ENCODE assay signal across 14 mouse cellular contexts in the genomic region with DNA sequence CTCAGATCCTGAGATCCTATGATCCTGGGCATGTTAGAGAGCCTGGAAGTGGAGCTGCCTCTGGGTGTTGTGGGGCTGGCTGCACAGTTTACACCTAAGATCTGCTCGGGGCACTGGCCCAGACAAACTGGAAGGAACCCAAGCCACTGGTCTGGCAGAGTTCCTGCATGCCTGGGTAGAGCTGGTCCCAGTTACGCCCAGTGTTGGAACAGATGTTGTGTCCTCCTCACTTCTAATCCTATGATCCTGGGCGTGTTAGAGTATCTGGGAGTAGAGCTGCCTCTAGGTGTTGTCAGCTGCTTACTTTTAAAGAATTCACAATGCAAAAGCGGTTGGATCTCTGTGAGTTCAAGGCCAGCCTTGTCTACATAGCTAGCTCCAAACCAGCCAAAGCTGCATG.
A peak's percentile ranks its signal among the peaks of the same experiment; 100 is the strongest.
DNase-seq lines count a peak whose midpoint lies in the region; ATAC-seq and TF ChIP-seq lines count a peak whose summit lies in the region.
"Had no signal": no experiment of that assay in that cellular context is flagged by ENCODE, and none has a peak within 500 bp of the region (broad histone marks: within the 10 kb centered on the region; RNA-seq: fewer than 3 reads in every experiment).

No protein-coding gene starts in this region.

- peaks cover 2% of the 10 kb centered on the region; the same call in 1 of the 2 replicates for H3K4me1 ChIP-seq in liver, adult 2 months (ENCODE audit: control insufficient read depth, insufficient read depth, low read length)
- 0 out of 2 replicates have a peak, but pooled peaks cover 4% of the 10 kb centered on the region for H3K4me1 ChIP-seq in intestine, embryonic 15.5 days (replicated peaks)
- H3K4me1 ChIP-seq: forebrain, embryonic 13.5 days; limb, embryonic 15.5 days; midbrain, embryonic 12.5 days had no signal

- in situ Hi-C loops in Patski (cut with MboI; ENCODE audit: low pct_unique_long_range_greater_than_20kb) = no loop called here

- peak; percentile 83 for ATAC-seq in Patski
- ATAC-seq in intestine, embryonic 15.5 days = peak; percentile 56; the same call in 1 of the 2 replicates
- ATAC-seq: forebrain, embryonic 13.5 days had no signal

- no peak for TF ChIP-seq POLR2A in liver, adult 2 months (IDR thresholded peaks at IDR 0.05; ENCODE audit: extremely low read depth, insufficient read depth, low read length)

- POLR2A ChIA-PET in Patski (lab: Charles Lee) = no interaction called here

- H3K27ac ChIP-seq in liver, adult 2 months (replicated peaks; ENCODE audit: insufficient read depth, low read depth, low read length) = no peak overlapping the region
- H3K27ac ChIP-seq in intestine, embryonic 15.5 days = no peak overlapping the region
- H3K27ac ChIP-seq in left cerebral cortex, adult 2 months = no peak overlapping the region
- H3K27ac ChIP-seq: forebrain, embryonic 13.5 days; heart, embryonic 13.5 days; limb, embryonic 15.5 days; midbrain, embryonic 12.5 days had no signal

- CTCF ChIA-PET in Patski (lab: Charles Lee) = interaction anchor here (1.3 to 1.6 kb wide), 2 partner anchors 16 to 219 kb away, joined by 3 read pairs; no protein-coding TSS in a partner anchor

- H3K36me3 ChIP-seq in liver, adult 2 months (ENCODE audit: control insufficient read depth, insufficient read depth, low read length) = no peaks in the 10 kb centered on the region
- no peaks in the 10 kb centered on the region for H3K36me3 ChIP-seq in intestine, embryonic 15.5 days
- H3K36me3 ChIP-seq: heart, embryonic 13.5 days; limb, embryonic 15.5 days; midbrain, embryonic 12.5 days had no signal

- no peak overlapping the region for H3K4me3 ChIP-seq in liver, adult 2 months (ENCODE audit: insufficient read depth, low read depth, low read length)
- H3K4me3 ChIP-seq in intestine, embryonic 15.5 days (replicated peaks) = no peak overlapping the region
- H3K4me3 ChIP-seq in left cerebral cortex, adult 2 months = no peak overlapping the region
- H3K4me3 ChIP-seq: forebrain, embryonic 13.5 days; heart, embryonic 13.5 days; limb, embryonic 15.5 days; midbrain, embryonic 12.5 days had no signal

- peak; percentile 34 for DNase-seq in liver, adult 2 months (ENCODE audit: extremely low read depth, low read depth, low spot score)
- no peak for DNase-seq in liver
- no peak for DNase-seq in Patski (ENCODE audit: low read depth, low spot score)
- DNase-seq in gastrocnemius, adult 8-10 months (ENCODE audit: low spot score in 2 of 2) = peak; percentile 46 to 47
- DNase-seq in layer of hippocampus, adult 18-20 months (ENCODE audit: low spot score in 2 of 2) = no peak
- no peak for DNase-seq in frontal cortex, postnatal 10 days (ENCODE audit: low spot score in 2 of 2)
- no peak for DNase-seq in left cerebral cortex, adult 2 months (ENCODE audit: extremely low spot score in 1 of 2, low spot score in 2 of 2)
- DNase-seq: cerebellum, adult 8-10 months; kidney, postnatal 10 days had no signal

- intact Hi-C loops in left cerebral cortex, adult 2 months (cut with DNase I) = no loop called here

- H3K4me2 ChIP-seq in intestine, embryonic 15.5 days (replicated peaks) = no peak overlapping the region
- H3K4me2 ChIP-seq: forebrain, embryonic 13.5 days; heart, embryonic 13.5 days; limb, embryonic 15.5 days; midbrain, embryonic 12.5 days had no signal

- 34% methylated on average over 4 of the region's 4 CpGs for WGBS in liver, adult 2 months
- 78% methylated on average over 4 of the region's 4 CpGs for WGBS in intestine, embryonic 15.5 days

- no peak for TF ChIP-seq CTCF in liver, adult 2 months (IDR thresholded peaks at IDR 0.05; ENCODE audit: low read depth, low read length)
- no peak for TF ChIP-seq CTCF in Patski (IDR thresholded peaks at IDR 0.05)
- no peak for TF ChIP-seq CTCF in left cerebral cortex, adult 2 months (IDR thresholded peaks at IDR 0.05)

- H3K79me2 ChIP-seq in liver, adult 2 months (ENCODE audit: control insufficient read depth, insufficient read depth, low read length) = no peaks in the 10 kb centered on the region

- H3K9me3 ChIP-seq in intestine, embryonic 15.5 days = no peaks in the 10 kb centered on the region
- H3K9me3 ChIP-seq: forebrain, embryonic 13.5 days; heart, embryonic 13.5 days; limb, embryonic 15.5 days; midbrain, embryonic 12.5 days had no signal

- no peak overlapping the region for H3K9ac ChIP-seq in liver, adult 2 months (ENCODE audit: low read depth, low read length)
- no peak overlapping the region for H3K9ac ChIP-seq in intestine, embryonic 15.5 days
- H3K9ac ChIP-seq: forebrain, embryonic 13.5 days; heart, embryonic 13.5 days; limb, embryonic 15.5 days; midbrain, embryonic 12.5 days had no signal

- H3K27me3 ChIP-seq in liver, adult 2 months (ENCODE audit: control insufficient read depth, insufficient read depth, low read length) = 0 out of 2 replicates have a peak, but pooled peaks cover 2% of the 10 kb centered on the region
- H3K27me3 ChIP-seq in Patski = no peaks in the 10 kb centered on the region
- no peaks in the 10 kb centered on the region for H3K27me3 ChIP-seq in intestine, embryonic 15.5 days (replicated peaks)
- H3K27me3 ChIP-seq: forebrain, embryonic 13.5 days; heart, embryonic 13.5 days; limb, embryonic 15.5 days; midbrain, embryonic 12.5 days had no signal

Comparison
In these comparisons a context has a peak if more than half of its experiments do, and no peak if none do; other contexts are left out.
1. DNase-seq: peak in liver, adult 2 months (single experiment) and gastrocnemius, adult 8-10 months (2 of 2); none in liver (single experiment), Patski (single experiment), layer of hippocampus, adult 18-20 months (0 of 2), frontal cortex, postnatal 10 days (0 of 2) and left cerebral cortex, adult 2 months (0 of 2).